Mouse (Mus musculus): ENCODE results near the gene Hikeshi. TPM values are rescaled to one million over a fixed set of nuclear protein-coding genes. Genes with fewer than 3 reads are reported as not detected.

The Hikeshi gene
- polyA plus RNA-seq (2015; fragmentation: Nextera tagmentation; extraction: Ambion mirVana) = 135 and 139 TPM in 2 replicates

- H3K4me2 ChIP-seq = peak within 1 kb of the TSS; percentile 65
- no peaks in the 10 kb centered on the region for H3K9me3 ChIP-seq (replicated peaks)
- H3K27me3 ChIP-seq (replicated peaks) = no peaks in the 10 kb centered on the region
- peak within 1 kb of the TSS; percentile 61 for H3K4me3 ChIP-seq (replicated peaks)
- H3K4me1 ChIP-seq = peaks cover 15% of the 10 kb centered on the region
- ATAC-seq (ENCODE audit: low FRiP score) = peak; percentile 100
- H3K27ac ChIP-seq (replicated peaks) = peak within 1 kb of the TSS; percentile 77
- H3K9ac ChIP-seq (replicated peaks) = peak within 1 kb of the TSS; percentile 63
- H3K36me3 ChIP-seq = no peaks in the 10 kb centered on the region
- WGBS = 0% methylated on average over 45 of the region's 45 CpGs
These were observed at the start of gene Hikeshi for GRCm38 (mm10) chr7:89940571-89941463. Hikeshi (minus strand) TSS chr7:89941204.

DNA sequence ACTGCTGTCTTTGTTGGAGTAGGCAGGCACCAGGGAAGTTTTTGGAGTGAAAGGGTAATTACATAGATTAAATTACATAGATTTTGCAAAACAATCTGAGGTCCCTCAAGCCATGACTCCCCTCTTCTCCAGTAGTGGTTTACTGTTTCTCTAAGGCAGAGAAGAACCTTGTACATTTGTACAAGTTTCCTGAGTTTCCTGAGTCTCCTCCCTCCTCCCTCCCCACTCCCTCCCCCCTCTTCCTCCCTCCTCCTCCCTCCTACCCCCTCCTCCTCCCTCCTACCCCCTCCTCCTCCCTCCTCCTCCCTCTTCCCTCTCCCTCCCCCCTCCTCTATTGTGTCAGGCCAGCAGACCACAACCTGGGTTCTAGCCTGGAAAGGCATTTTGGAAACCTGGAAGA, 43.4 kb upstream of the Hikeshi start:
- Histone ChIP-seq H3K4me1 (peaks cover 11% of the 10 kb centered on the region), H3K9me3 (replicated peaks) (no peaks in the 10 kb centered on the region), H3K27ac (replicated peaks) (no peak overlapping the region), H3K27me3 (replicated peaks) (no peaks in the 10 kb centered on the region), H3K9ac (replicated peaks) (no peak overlapping the region), H3K4me3 (replicated peaks) (no peak overlapping the region), H3K4me2 (no peak overlapping the region), H3K36me3 (no peaks in the 10 kb centered on the region)
- ATAC-seq (ENCODE audit: low FRiP score) = no peak

DNA sequence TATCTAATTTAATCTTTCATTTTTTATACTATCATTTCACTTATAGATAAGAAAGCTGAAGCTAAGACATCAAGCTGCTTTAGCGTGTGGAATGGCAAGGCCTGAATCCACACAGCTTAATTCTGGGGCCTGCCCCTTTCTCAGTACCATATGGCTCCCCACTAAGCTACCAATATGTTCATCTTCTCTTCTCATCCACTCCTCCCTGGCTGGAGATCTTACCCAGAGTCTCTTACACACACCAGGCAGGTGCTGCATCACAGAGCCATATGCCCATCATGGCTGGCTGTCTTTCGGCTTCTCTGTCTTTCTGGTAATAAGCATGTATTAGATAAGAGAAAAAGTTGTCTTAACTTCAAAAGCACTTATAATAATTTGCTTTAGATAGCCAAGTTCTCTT, 42.4 kb upstream of the Hikeshi start:
- Histone ChIP-seq H3K27me3 (replicated peaks) (no peaks in the 10 kb centered on the region), H3K27ac (replicated peaks) (no peak overlapping the region), H3K9me3 (replicated peaks) (no peaks in the 10 kb centered on the region), H3K4me2 (no peak overlapping the region), H3K36me3 (no peaks in the 10 kb centered on the region), H3K4me1 (peaks cover 19% of the 10 kb centered on the region), H3K9ac (replicated peaks) (no peak overlapping the region), H3K4me3 (replicated peaks) (no peak overlapping the region)
- 93% methylated on average over 2 of the region's 2 CpGs for WGBS
- ATAC-seq (ENCODE audit: low FRiP score) = no peak

DNA sequence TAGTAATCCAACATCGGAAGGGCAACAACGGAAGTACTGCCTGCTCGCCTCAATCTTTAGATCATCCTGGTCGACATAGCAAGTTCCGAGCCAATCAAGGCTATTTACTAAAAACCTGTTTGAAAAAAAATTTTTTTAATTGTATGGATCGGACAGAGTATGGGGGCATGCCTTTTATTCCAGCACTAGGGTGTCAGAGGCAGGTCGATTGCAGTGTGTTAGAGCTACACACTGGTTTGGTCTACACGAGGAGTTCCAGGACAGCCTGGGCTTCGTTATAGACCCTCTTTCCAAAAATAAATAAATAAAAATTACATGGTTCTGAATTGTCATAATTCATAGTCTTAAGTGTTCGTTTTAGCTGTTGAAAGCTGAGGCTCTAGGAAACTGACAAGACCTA, 40.6 kb upstream of the Hikeshi start:
- H3K4me2 ChIP-seq = peak overlapping the region; percentile 87
- peak; percentile 34 for ATAC-seq (ENCODE audit: low FRiP score)
- H3K4me3 ChIP-seq (replicated peaks) = peak overlapping the region; percentile 67
- H3K9me3 ChIP-seq (replicated peaks) = no peaks in the 10 kb centered on the region
- H3K27ac ChIP-seq (replicated peaks) = peak overlapping the region; percentile 99
- H3K27me3 ChIP-seq (replicated peaks) = no peaks in the 10 kb centered on the region
- peak overlapping the region; percentile 87 for H3K9ac ChIP-seq (replicated peaks)
- no peaks in the 10 kb centered on the region for H3K36me3 ChIP-seq
- WGBS = 11% methylated on average over 10 of the region's 10 CpGs
- peaks cover 20% of the 10 kb centered on the region for H3K4me1 ChIP-seq

DNA sequence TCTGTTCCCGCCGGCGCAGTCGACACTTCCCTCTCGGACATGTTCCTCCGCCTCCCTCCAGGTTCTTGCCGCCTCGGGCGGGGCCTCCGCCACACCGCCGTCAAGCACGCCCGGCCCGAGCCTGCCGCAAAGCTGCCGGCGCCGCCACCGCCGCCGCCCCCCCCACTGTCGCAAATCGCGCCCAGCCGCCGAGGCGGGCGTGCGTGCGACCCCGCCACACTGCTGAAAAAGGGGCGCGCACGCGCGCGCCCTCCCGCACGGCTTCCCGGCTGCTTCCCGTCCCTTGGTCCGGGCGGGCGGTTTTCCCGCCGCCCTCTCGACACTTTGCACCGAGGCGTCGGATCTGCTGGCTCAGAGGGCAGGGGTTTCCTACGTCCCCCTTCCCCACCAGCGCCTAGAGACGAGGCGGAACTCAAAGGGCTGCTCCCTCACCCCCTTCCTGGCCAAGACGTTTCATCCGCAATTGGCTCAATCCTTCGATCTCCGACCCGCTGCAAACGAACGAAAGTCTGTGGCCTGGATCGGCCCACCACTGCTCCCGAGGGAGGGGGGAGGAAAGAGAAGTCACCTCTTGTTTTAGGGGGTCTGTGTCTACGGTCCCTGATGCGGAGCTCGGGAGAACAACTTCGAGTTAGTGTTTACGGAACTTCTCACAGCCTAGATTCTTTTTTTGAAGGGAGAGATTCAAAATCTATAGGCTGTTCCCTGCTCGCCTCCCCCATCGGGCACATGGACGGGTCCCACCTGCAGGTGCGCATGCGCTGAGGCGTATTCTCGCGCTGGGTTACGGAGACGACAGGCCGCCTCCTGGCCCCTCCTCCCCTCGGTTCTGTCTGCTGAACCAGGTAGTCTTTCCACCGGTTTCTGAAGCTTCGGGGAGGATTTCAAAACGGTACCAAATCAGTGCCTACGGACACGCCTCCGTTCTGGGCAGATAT, 39.8 kb upstream of the Hikeshi start, which contains the start of gene Eed:
TSS of gene Eed (minus strand) at position 499 of the 938 bp plus-strand sequence.
- ATAC-seq (ENCODE audit: low FRiP score) = peak; percentile 95
- peak within 1 kb of the TSS; percentile 99 for H3K27ac ChIP-seq (replicated peaks)
- WGBS = under 1% methylated on average over 80 of the region's 87 CpGs
- H3K36me3 ChIP-seq = peaks cover 5% of the 10 kb centered on the region
- H3K4me3 ChIP-seq (replicated peaks) = peak within 1 kb of the TSS; percentile 67
- peak within 1 kb of the TSS; percentile 87 for H3K9ac ChIP-seq (replicated peaks)
- peaks cover 20% of the 10 kb centered on the region for H3K4me1 ChIP-seq
- H3K4me2 ChIP-seq = peak within 1 kb of the TSS; percentile 87
- no peaks in the 10 kb centered on the region for H3K27me3 ChIP-seq (replicated peaks)
- no peaks in the 10 kb centered on the region for H3K9me3 ChIP-seq (replicated peaks)

GRCm38 (mm10) chr7:89980133-89980484, 39.1 kb upstream of the Hikeshi start:
- H3K27me3 ChIP-seq (replicated peaks) = no peaks in the 10 kb centered on the region
- peak overlapping the region; percentile 87 for H3K9ac ChIP-seq (replicated peaks)
- H3K4me3 ChIP-seq (replicated peaks) = peak overlapping the region; percentile 67
- no peak; the same call in 1 of the 2 replicates for ATAC-seq (ENCODE audit: low FRiP score)
- H3K9me3 ChIP-seq (replicated peaks) = no peaks in the 10 kb centered on the region
- under 1% methylated on average over 31 of the region's 31 CpGs for WGBS
- H3K27ac ChIP-seq (replicated peaks) = peak overlapping the region; percentile 99
- H3K4me2 ChIP-seq = peak overlapping the region; percentile 87
- peaks cover 11% of the 10 kb centered on the region for H3K36me3 ChIP-seq
- peaks cover 20% of the 10 kb centered on the region for H3K4me1 ChIP-seq

DNA sequence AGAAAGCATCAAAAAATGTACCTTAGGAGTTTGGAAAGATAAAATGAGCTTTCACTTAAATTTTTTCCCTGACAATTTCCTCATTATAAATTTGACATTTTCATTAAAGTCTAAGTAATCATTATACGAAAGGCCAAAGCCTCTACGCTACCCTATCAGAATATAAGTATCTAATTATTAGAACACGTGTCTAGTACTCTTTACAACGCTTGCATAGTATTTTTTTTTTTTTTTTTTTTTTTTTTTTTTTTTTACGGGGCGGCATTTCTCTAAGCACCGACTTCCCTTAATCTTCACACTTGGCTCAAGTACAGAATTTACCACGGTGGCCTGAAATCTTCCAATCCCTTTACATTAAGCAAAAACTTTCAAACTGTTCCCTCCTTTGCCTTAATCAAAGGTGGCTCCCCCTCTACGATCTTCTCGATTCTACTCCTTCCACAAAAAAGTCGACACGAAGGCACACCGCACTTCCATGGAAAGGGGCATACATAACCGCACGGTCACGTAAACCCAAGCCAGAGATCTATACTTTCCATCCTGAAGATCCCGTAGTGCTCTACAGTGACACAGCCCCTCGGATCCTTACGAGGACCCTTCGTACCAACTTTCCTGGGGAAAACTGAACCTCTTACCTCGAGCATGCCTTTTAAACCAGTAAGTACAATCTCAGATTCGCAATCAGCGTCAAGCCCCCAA, 38.6 kb upstream of the Hikeshi start:
- peaks cover 13% of the 10 kb centered on the region for H3K36me3 ChIP-seq
- no peaks in the 10 kb centered on the region for H3K9me3 ChIP-seq (replicated peaks)
- peak overlapping the region; percentile 67 for H3K4me3 ChIP-seq (replicated peaks)
- H3K27ac ChIP-seq (replicated peaks) = peak overlapping the region; percentile 99
- peak overlapping the region; percentile 87 for H3K9ac ChIP-seq (replicated peaks)
- H3K4me2 ChIP-seq = peak overlapping the region; percentile 87
- H3K4me1 ChIP-seq = peaks cover 20% of the 10 kb centered on the region
- no peaks in the 10 kb centered on the region for H3K27me3 ChIP-seq (replicated peaks)
- ATAC-seq (ENCODE audit: low FRiP score) = no peak
- 4% methylated on average over 23 of the region's 23 CpGs for WGBS

DNA sequence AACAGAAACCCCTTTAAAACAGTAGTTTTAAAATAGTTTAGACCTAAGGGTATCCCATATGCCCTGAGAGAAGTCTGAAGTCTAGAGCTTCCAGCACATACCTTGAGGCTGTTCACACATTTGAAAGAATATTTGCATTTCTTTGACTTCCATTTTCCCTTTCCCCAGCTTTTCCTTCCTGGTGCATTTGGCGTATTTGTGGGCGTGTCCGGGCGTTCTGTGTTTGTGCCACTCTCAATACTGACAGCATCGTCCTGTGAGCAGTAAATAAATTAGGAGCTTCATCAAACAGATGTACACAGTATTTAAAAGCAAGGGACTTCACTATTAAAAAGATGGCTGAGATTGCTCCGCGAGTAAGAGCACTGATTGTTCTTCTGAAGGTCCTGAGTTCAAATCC, 35.8 kb upstream of the Hikeshi start:
- no peak overlapping the region for H3K4me2 ChIP-seq
- peaks cover 16% of the 10 kb centered on the region for H3K4me1 ChIP-seq
- H3K9me3 ChIP-seq (replicated peaks) = no peaks in the 10 kb centered on the region
- WGBS = 94% methylated on average over 7 of the region's 7 CpGs
- no peak overlapping the region for H3K27ac ChIP-seq (replicated peaks)
- no peak for ATAC-seq (ENCODE audit: low FRiP score)
- no peak overlapping the region for H3K4me3 ChIP-seq (replicated peaks)
- H3K27me3 ChIP-seq (replicated peaks) = no peaks in the 10 kb centered on the region
- H3K9ac ChIP-seq (replicated peaks) = no peak overlapping the region
- H3K36me3 ChIP-seq = peaks cover 18% of the 10 kb centered on the region

GRCm38 (mm10) chr7:89975571-89975970, 34.6 kb upstream of the Hikeshi start:
- peaks cover 13% of the 10 kb centered on the region for H3K4me1 ChIP-seq
- ATAC-seq (ENCODE audit: low FRiP score) = no peak
- 89% methylated on average over 1 of the region's 1 CpGs for WGBS
- no peaks in the 10 kb centered on the region for H3K27me3 ChIP-seq (replicated peaks)
- no peak overlapping the region for H3K27ac ChIP-seq (replicated peaks)
- no peak overlapping the region for H3K4me2 ChIP-seq
- no peak overlapping the region for H3K9ac ChIP-seq (replicated peaks)
- no peaks in the 10 kb centered on the region for H3K9me3 ChIP-seq (replicated peaks)
- no peak overlapping the region for H3K4me3 ChIP-seq (replicated peaks)
- peaks cover 20% of the 10 kb centered on the region for H3K36me3 ChIP-seq

DNA sequence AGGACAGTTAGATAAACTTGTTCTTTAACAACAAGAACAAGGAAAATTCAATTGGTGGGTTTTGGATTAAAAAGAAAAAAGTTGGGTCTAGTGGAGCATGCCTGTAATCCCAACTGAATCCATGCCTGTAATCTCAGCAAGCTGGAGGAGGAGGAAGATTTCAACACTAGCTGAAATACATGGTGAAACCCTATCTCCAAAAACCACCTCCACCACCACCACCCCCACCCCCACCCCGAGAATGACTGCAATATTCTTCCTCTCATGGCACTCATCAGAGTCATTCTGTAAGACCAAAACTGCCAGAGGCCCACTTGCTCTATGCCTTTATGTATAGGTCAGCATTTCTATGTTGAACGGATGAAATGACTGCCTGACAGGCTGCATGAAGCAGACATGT, 26.2 kb upstream of the Hikeshi start:
- Histone ChIP-seq H3K4me1 (no peaks in the 10 kb centered on the region), H3K9ac (replicated peaks) (no peak overlapping the region), H3K27me3 (replicated peaks) (no peaks in the 10 kb centered on the region), H3K36me3 (peaks cover 32% of the 10 kb centered on the region), H3K9me3 (replicated peaks) (no peaks in the 10 kb centered on the region), H3K27ac (replicated peaks) (no peak overlapping the region), H3K4me3 (replicated peaks) (no peak overlapping the region), H3K4me2 (no peak overlapping the region)
- WGBS = 86% methylated on average over 2 of the region's 2 CpGs
- no peak for ATAC-seq (ENCODE audit: low FRiP score)

DNA sequence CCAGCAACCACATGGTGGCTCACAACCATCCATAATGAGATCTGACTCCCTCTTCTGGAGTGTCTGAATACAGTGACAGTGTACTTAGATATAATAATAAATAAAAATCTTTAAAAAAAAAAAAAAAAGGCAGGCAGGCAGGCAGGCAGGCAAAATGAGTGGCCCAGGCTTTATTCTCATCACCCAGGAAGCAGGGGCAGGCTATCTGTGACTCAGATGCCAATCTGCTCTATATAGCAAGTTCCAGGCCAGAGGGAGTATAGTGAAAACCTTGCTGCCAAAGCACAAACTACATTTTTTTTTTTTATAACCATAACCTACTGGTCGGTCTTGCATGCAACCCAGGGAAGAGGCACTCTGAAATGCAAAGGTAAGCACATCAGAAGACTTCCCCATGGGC, 25.8 kb upstream of the Hikeshi start:
- 87% methylated on average over 1 of the region's 1 CpGs for WGBS
- no peak overlapping the region for H3K4me3 ChIP-seq (replicated peaks)
- ATAC-seq (ENCODE audit: low FRiP score) = no peak
- H3K9me3 ChIP-seq (replicated peaks) = no peaks in the 10 kb centered on the region
- H3K4me2 ChIP-seq = no peak overlapping the region
- no peak overlapping the region for H3K9ac ChIP-seq (replicated peaks)
- H3K27me3 ChIP-seq (replicated peaks) = no peaks in the 10 kb centered on the region
- H3K36me3 ChIP-seq = peaks cover 32% of the 10 kb centered on the region
- no peak overlapping the region for H3K27ac ChIP-seq (replicated peaks)
- H3K4me1 ChIP-seq = no peaks in the 10 kb centered on the region

All from neural tube, embryonic 15.5 days (tissue).